Mouse (Mus musculus) embryonic facial prominence, embryonic 10.5 days (tissue): ENCODE results near the gene Tmem69. TPM values are rescaled to one million over a fixed set of nuclear protein-coding genes. Genes with fewer than 3 reads are reported as not detected.

Source experiments
- DNase-seq: peaks from one replicate; pipeline ENCODE4 v3.0.0-alpha.2; 2017; ENCODE audit warnings: low spot score
- H3K27ac ChIP-seq: fragments of 300-500 bp; sonication (generic); replicated peaks from 2 replicates; pipeline ENCODE4 v1.5.1; 2016; ENCODE audit warnings: mild to moderate bottlenecking
- H3K27me3 ChIP-seq: fragments of 300-500 bp; sonication (generic); replicated peaks from 2 replicates; pipeline ENCODE4 v1.6.1; 2016; ENCODE audit warnings: low read depth, mild to moderate bottlenecking; ENCODE audit not compliant: poor library complexity, severe bottlenecking
- H3K36me3 ChIP-seq: fragments of 300-500 bp; sonication (generic); replicated peaks from 2 replicates; pipeline ENCODE4 v1.6.1; 2016; ENCODE audit warnings: mild to moderate bottlenecking, moderate library complexity
- H3K4me1 ChIP-seq: fragments of 300-500 bp; sonication (generic); 2 replicates; pipeline ENCODE4 v1.6.1; 2016
- H3K4me3 ChIP-seq: fragments of 300-500 bp; sonication (generic); 2 replicates; pipeline ENCODE4 v1.5.1; 2016; ENCODE audit warnings: mild to moderate bottlenecking, moderate library complexity
- H3K9me3 ChIP-seq: fragments of 300-500 bp; sonication (generic); 2 replicates; pipeline ENCODE4 v1.6.1; 2016; ENCODE audit warnings: mild to moderate bottlenecking
- WGBS: fragments of 180-500 bp; shearing (Covaris S2); methylation state at CpG from one replicate; pipeline ENCODE4 v1.1.7; 2016; 5-methylcytosine and 5-hydroxymethylcytosine counted together
- polyA plus RNA-seq: library from polyadenylated mRNA; unstranded; fragments of >200 nt; fragmentation: Nextera tagmentation; extraction: Ambion mirVana; gene quantifications from 2 replicates; pipeline ENCODE4 v1.2.1, GENCODE M21; 2016

The Tmem69 gene
- polyA plus RNA-seq, result 25.6 and 27.7 TPM in 2 replicates

DNA sequence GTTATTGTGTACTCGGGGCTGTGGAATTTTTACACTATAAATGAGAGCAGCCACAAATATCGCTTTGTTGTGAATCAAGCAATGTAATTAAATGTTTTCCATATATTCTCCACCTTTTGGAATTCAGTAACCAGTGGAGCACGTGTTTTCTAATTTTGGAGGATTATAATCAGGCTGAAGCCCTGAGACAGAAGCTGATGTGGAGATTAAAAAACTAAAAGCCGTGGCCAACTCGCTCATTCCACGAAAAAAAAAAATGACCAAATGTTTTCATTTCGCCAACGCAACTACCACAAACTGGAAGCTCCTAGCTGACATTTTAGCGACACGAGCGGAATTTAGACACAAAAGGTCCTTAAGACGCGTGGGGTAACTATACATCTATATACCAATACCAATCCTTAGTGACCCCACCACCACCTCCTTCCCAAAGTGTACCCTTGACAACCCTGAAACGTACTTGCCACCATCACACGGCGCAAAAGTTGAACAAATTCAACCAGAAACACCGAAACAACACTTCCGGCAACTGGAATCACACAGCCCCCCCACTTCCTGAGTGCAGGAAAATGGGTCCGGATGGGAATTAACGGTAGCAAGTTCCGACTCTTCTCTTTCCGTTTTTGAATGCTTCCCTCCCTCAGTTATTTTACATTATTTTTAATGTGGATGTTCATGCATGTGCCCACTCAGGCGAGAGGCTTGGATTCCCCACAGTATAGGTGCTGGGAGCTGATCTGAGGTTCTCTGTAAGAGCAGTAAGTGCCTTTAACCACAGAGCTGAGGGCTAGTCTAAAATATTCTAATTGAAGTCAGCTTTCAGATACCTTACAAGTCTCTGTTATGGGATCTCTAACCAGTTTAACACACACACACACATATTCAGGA lies at the start of gene Tmem69:
TSS of gene Tmem69 (minus strand) at position 524 of the 888 bp plus-strand sequence.
- 5% methylated on average over 23 of the region's 23 CpGs for WGBS
- H3K36me3 ChIP-seq, result peaks cover 27% of the 10 kb centered on the region
- peak within 1 kb of the TSS; percentile 92 for H3K27ac ChIP-seq
- no peaks in the 10 kb centered on the region for H3K9me3 ChIP-seq
- no peaks in the 10 kb centered on the region for H3K27me3 ChIP-seq
- H3K4me1 ChIP-seq, result peaks cover 17% of the 10 kb centered on the region
- DNase-seq, result peak; percentile 81
- peak within 1 kb of the TSS; percentile 83 for H3K4me3 ChIP-seq

- WGBS, result 1% methylated on average over 50 of the region's 50 CpGs
- peak; percentile 92 for DNase-seq
- H3K4me3 ChIP-seq, result peak overlapping the region; percentile 74
- H3K27ac ChIP-seq, result peak overlapping the region; percentile 79
- peaks cover 61% of the 10 kb centered on the region for H3K36me3 ChIP-seq
- H3K27me3 ChIP-seq, result no peaks in the 10 kb centered on the region
- H3K4me1 ChIP-seq, result peaks cover 28% of the 10 kb centered on the region
- H3K9me3 ChIP-seq, result no peaks in the 10 kb centered on the region
Measured at GRCm38 (mm10) chr4:116596978-116597881, 41.5 kb upstream of the Tmem69 start.

DNA sequence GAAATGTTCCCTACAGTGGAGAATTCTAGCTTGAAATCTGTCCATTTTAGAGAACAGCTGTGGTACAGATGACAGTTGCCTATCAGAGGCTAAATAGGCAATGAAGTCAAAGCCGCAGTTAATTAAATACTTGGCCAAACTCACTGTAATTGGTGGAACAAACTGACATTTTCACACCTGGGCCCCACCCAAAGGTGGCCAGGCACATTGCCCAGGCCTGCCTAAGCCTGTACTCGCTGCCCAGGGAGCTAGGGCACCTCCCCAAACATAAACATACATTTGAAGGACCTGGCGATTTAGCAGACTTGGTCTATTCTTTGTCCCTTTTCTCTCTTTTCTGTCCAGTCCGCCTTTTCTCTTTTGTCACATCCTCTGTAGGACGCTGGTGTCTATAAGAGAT lies 40.6 kb upstream of the Tmem69 start, which contains the start of gene Ccdc17:
TSS of gene Ccdc17 (plus strand) at position 276 of the 400 bp plus-strand sequence.
- Histone ChIP-seq H3K27ac (peak within 1 kb of the TSS; percentile 79), H3K27me3 (no peaks in the 10 kb centered on the region)
- 25% methylated on average over 5 of the region's 5 CpGs for WGBS

GRCm38 (mm10) chr4:116595793-116596192 lies 40.1 kb upstream of the Tmem69 start:
- H3K27ac ChIP-seq, result no peak overlapping the region
- H3K36me3 ChIP-seq, result peaks cover 61% of the 10 kb centered on the region
- 82% methylated on average over 8 of the region's 8 CpGs for WGBS
- no peak for DNase-seq
- H3K27me3 ChIP-seq, result no peaks in the 10 kb centered on the region
- 0 out of 2 replicates have a peak overlapping the region, but pooled peaks have one; percentile 74 for H3K4me3 ChIP-seq
- peaks cover 28% of the 10 kb centered on the region for H3K4me1 ChIP-seq
- H3K9me3 ChIP-seq, result no peaks in the 10 kb centered on the region

More for the DNA sequence above, 40.6 kb upstream of the Tmem69 start, which contains the start of gene Ccdc17:
- peaks cover 28% of the 10 kb centered on the region for H3K4me1 ChIP-seq
- H3K36me3 ChIP-seq, result peaks cover 61% of the 10 kb centered on the region
- peak within 1 kb of the TSS; percentile 74 for H3K4me3 ChIP-seq
- H3K9me3 ChIP-seq, result no peaks in the 10 kb centered on the region
- no peak for DNase-seq

DNA sequence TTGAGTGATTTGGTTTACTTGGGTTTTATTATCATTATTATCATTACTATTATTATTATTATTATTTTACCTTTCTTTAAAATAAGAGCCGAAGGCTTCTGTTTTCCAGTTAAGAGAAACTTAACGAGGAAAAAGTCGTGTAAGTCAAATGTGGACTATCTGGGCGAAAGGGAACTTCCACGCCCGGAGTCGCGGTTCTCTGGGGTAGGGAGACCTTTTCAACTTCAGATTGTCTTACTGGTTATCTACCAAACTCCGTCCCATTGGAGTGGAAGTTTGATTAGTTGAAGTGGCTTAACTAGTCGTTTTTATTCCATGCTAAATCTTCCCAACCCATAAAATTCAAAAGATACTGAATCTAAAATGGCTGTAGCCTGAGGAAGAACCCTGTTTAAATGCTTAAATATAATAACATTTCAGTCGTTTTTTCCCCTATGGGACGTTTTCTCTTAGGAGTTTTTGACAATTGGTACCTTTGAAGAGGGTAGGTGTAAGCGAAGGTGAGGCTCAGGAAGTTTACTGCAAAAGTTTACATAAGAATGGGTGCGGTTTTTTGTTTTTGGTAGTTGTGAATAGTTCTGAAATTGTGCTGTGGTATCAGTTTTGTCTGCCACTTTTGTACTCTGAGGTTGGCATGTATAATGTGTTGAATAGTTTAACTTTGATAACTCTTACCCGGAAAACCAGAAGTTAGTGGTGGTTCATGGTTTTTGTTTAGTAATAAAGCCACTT lies 2.6 kb upstream of the Tmem69 start:
- Histone ChIP-seq H3K36me3 (peaks cover 37% of the 10 kb centered on the region), H3K9me3 (no peaks in the 10 kb centered on the region), H3K27me3 (no peaks in the 10 kb centered on the region), H3K27ac (peak overlapping the region; percentile 92), H3K4me3 (peak overlapping the region; percentile 83), H3K4me1 (peaks cover 17% of the 10 kb centered on the region)
- DNase-seq, result no peak
- 6% methylated on average over 15 of the region's 15 CpGs for WGBS

DNA sequence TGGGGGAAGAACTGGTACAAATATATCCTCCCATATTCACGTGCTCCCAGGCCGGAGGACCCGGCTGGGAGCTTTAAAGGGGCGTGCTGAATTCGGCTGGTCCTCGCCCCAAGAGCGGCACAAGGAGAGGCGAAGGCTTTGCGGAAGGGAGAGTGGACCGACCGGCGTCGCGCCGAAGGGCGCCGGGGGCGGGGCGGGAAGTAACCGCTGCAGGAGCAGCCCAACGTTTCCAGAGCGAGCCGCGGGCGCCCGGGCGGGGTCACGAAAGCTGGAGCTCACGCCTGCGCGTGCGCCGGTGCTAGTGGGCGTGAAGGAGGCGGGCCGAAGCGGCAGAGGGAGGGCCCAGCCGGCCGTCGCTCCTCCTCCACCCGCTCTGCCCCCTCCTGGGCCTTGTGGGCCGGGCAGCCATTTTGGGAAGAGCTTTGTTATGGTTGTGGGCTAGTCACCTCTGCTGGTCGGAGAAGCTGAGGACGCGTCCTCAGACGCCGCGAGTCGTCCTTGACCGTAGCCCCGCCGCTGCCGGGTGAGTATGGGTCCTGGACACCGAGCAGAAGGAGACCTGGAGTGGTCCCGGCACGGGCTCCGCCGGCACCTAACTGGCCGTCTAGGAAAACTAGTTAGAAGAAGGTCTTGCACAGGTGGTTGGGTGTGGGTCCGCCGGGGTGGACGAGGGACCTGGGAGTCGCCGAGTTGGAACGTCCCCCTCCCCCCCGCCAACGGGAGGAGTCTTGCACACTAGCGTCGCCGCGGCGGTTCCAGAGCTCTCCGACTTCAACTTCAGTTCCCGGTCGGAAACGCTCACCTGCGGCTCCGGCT lies 1.8 kb upstream of the Tmem69 start, which contains the start of gene Gpbp1l1:
TSS of gene Gpbp1l1 (plus strand) at position 353 of the 816 bp plus-strand sequence.
- under 1% methylated on average over 78 of the region's 78 CpGs for WGBS
- peak; percentile 99 for DNase-seq
- H3K4me3 ChIP-seq, result peak within 1 kb of the TSS; percentile 83
- H3K9me3 ChIP-seq, result no peaks in the 10 kb centered on the region
- no peaks in the 10 kb centered on the region for H3K27me3 ChIP-seq
- H3K27ac ChIP-seq, result peak within 1 kb of the TSS; percentile 92
- peaks cover 40% of the 10 kb centered on the region for H3K36me3 ChIP-seq
- peaks cover 17% of the 10 kb centered on the region for H3K4me1 ChIP-seq

DNA sequence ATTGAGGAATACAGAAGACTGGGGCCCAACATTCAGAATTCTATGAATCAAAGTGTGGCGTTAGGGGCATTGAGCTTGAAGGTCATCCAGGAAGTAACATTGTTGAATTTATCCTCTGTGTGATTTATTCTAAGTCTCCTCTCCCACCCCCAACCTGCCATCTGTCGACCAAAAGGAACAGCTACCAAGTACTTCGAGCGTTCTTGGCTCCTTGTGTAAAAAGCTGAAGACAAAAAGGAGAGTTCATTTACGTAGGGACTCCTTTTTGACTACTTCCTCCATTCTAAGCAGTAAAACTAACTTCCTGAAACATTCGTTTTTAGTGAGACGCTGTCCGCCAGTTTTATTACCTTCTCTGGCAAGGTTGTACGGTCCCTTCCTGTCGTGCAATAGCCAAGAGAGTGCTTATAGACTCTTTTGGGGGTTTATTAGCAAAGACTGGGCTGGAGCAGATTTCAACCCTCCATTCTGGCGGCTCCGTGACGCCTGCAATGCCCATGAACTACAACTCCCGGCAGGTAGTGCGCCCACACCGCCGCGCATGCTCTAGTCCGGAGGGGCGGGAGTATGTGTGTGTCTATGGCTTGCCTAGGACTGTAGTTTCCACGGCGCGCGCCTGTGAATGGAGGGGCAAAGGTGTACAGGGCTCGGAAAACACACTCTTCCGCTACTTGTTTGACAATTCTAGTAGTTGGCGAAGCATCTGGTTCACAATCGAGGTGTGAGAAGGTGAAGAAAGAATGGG lies 997 bp upstream of the Tmem69 start:
- Histone ChIP-seq H3K4me1 (peaks cover 17% of the 10 kb centered on the region), H3K4me3 (peak overlapping the region; percentile 83), H3K27me3 (no peaks in the 10 kb centered on the region), H3K36me3 (peaks cover 36% of the 10 kb centered on the region), H3K9me3 (no peaks in the 10 kb centered on the region), H3K27ac (peak overlapping the region; percentile 92)
- peak; percentile 93 for DNase-seq
- under 1% methylated on average over 28 of the region's 28 CpGs for WGBS

DNA sequence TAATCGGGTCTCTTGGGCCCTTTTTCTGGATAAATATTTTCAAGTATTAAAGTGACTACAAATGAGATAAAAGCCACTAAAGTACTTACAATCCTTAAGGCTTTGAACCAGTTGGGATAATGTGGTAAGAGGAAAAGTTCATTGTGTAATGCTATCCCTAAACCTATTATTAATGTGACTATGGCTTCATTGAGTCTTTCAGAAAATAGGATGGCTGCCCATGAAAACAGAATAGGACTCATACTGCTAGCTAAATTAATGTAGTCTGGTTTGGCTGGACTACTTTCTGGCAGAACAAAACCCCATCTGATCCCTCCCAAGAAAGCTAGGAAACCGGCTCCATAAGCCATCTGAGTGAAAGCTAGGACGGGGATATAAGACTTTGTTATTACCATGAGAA lies 2.7 kb downstream of the Tmem69 start:
- Histone ChIP-seq H3K27ac (no peak overlapping the region), H3K27me3 (no peaks in the 10 kb centered on the region), H3K9me3 (no peaks in the 10 kb centered on the region), H3K4me3 (no peak overlapping the region), H3K36me3 (peaks cover 22% of the 10 kb centered on the region), H3K4me1 (peaks cover 6% of the 10 kb centered on the region; the same call in 1 of the 2 replicates)
- no peak for DNase-seq
- 95% methylated on average over 3 of the region's 3 CpGs for WGBS

GRCm38 (mm10) chr4:116550432-116550831 lies 5.3 kb downstream of the Tmem69 start:
- peaks cover 22% of the 10 kb centered on the region for H3K36me3 ChIP-seq
- 88% methylated on average over 1 of the region's 1 CpGs for WGBS

DNA sequence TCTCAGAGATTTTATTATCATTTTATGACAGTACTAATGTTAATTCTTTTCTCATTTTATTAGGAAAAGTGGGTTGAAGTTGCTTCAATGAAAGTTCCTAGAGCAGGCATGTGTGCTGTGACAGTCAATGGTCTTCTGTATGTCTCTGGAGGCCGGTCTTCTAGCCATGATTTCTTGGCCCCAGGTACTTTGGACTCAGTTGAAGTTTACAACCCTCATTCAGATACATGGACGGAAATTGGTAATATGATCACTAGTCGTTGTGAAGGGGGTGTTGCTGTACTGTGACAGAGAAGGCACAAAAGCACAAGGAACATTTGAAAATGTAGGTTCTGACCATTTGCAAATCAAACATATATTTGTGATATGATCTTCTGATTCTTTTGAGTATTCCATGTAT lies 18.0 kb downstream of the Tmem69 start:
- no peak overlapping the region for H3K27ac ChIP-seq
- no peaks in the 10 kb centered on the region for H3K9me3 ChIP-seq
- no peaks in the 10 kb centered on the region for H3K4me1 ChIP-seq
- DNase-seq, result no peak
- peaks cover 32% of the 10 kb centered on the region for H3K36me3 ChIP-seq
- H3K4me3 ChIP-seq, result no peak overlapping the region
- 88% methylated on average over 3 of the region's 3 CpGs for WGBS
- H3K27me3 ChIP-seq, result no peaks in the 10 kb centered on the region

More at GRCm38 (mm10) chr4:116550432-116550831, 5.3 kb downstream of the Tmem69 start:
- DNase-seq, result no peak
- Histone ChIP-seq H3K4me3 (no peak overlapping the region), H3K4me1 (no peaks in the 10 kb centered on the region), H3K27ac (no peak overlapping the region), H3K9me3 (no peaks in the 10 kb centered on the region), H3K27me3 (no peaks in the 10 kb centered on the region)

- DNase-seq, result no peak
- H3K27me3 ChIP-seq, result no peaks in the 10 kb centered on the region
Measured at GRCm38 (mm10) chr4:116536351-116536750, 19.4 kb downstream of the Tmem69 start.

More at GRCm38 (mm10) chr4:116536351-116536750, 19.4 kb downstream of the Tmem69 start:
- no peaks in the 10 kb centered on the region for H3K4me1 ChIP-seq
- peaks cover 34% of the 10 kb centered on the region for H3K36me3 ChIP-seq
- no peak overlapping the region for H3K4me3 ChIP-seq
- H3K9me3 ChIP-seq, result no peaks in the 10 kb centered on the region
- no peak overlapping the region for H3K27ac ChIP-seq
